Mouse (Mus musculus) kidney, adult 2 months (tissue): ENCODE results near the gene Pclaf.

ENCODE experiments used
- CTCF ChIP-seq: fragments of 200-500 bp; conservative IDR thresholded peaks from 2 replicates; pipeline ENCODE4 v1.5.1; 2011; ENCODE audit warnings: low read depth, mild to moderate bottlenecking, control low read depth, low read length, moderate library complexity, mixed read lengths; ENCODE audit not compliant: insufficient read depth, insufficient read length
- POLR2A ChIP-seq: fragments of 200-500 bp; IDR thresholded peaks from one replicate; pipeline ENCODE4 v1.6.1; 2011; ENCODE audit warnings: low read depth, low read length, control low read depth

DNA sequence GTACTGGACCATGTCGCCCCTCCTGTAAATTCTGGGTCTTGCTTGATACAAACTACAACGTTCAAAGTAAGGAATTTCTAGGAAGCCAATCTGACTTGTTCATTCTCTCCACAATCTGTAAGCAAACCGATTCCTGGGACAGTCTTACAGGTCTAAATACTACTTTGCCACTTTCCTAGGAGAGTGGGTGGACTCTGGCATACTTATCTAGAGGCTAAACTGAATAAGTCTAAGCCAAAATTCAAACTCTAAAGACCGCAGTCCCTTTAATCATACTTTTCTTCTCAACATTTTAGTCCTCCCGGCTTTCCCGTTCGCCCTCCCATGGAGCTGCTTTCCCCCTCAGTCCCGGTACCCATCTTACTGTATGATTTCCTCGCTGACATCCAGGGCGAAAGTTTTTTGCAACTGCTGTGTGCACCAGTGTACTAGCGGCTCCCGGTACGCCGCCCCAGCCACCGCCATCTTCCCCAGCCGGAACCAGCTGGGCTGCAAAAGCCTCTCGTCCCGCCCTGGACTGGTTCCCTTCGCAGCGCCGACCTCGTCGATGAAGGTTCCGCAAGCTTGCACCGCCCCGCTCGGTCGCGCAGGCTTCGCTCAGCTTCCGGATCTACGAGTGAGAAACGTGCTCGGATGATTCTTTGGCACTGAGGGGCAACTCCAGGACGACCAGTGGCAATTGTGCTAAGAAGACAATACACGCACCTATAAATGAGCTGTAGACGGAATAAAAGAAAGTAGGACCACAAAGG is 5.3 kb upstream of the Pclaf start:
- TF ChIP-seq POLR2A (peak; percentile 91), CTCF (no peak)
